Mouse (Mus musculus) fat pad, adult 2 months (tissue): ENCODE measurements at regions not wholly inside any gene's neighbourhood (a gene's known extent, or its start where the extent isn't known, plus 50 kb on each side); places are given as distances from the start of the nearest gene placed in this dataset.
A peak's percentile ranks its signal among the peaks of the same experiment; 100 is the strongest.

Experiments used
- DNase-seq: peaks from one replicate; pipeline ENCODE4 v3.0.0-alpha.2; 2011; ENCODE audit warnings: low read depth, low spot score; ENCODE audit errors: extremely low read depth

GRCm38 (mm10) chr9:83276291-83276690 is 129.8 kb upstream of the Hmgn3 start:
- DNase-seq: no peak

- peak; percentile 67 for DNase-seq
Observed at GRCm38 (mm10) chr9:83273361-83273975, 127.0 kb upstream of the Hmgn3 start.

- no peak for DNase-seq
Observed at GRCm38 (mm10) chr9:83265736-83266135, 119.3 kb upstream of the Hmgn3 start.

- DNase-seq: no peak
Observed at GRCm38 (mm10) chr9:83259511-83259910, 113.0 kb upstream of the Hmgn3 start.

- no peak for DNase-seq
Observed at GRCm38 (mm10) chr9:83258986-83259385, 112.5 kb upstream of the Hmgn3 start.

- DNase-seq: no peak
Observed at GRCm38 (mm10) chr9:83258476-83258875, 112.0 kb upstream of the Hmgn3 start.

- DNase-seq: no peak
Observed at GRCm38 (mm10) chr9:83254356-83254755, 107.9 kb upstream of the Hmgn3 start.

- no peak for DNase-seq
Observed at GRCm38 (mm10) chr9:83253789-83254188, 107.3 kb upstream of the Hmgn3 start.

- no peak for DNase-seq
Observed at GRCm38 (mm10) chr9:83251793-83252192, 105.3 kb upstream of the Hmgn3 start.

GRCm38 (mm10) chr9:83249871-83250270 is 103.4 kb upstream of the Hmgn3 start:
- no peak for DNase-seq

- DNase-seq: peak; percentile 58
Observed at GRCm38 (mm10) chr9:83248164-83248730, 101.8 kb upstream of the Hmgn3 start.

- no peak for DNase-seq
Observed at GRCm38 (mm10) chr9:83247066-83247668, 100.7 kb upstream of the Hmgn3 start.

GRCm38 (mm10) chr9:83241119-83241518 is 94.6 kb upstream of the Hmgn3 start:
- no peak for DNase-seq

- no peak for DNase-seq
Observed at GRCm38 (mm10) chr9:83239097-83239496, 92.6 kb upstream of the Hmgn3 start.

- no peak for DNase-seq
Observed at GRCm38 (mm10) chr9:83221866-83222265, 75.4 kb upstream of the Hmgn3 start.

- no peak for DNase-seq
Observed at GRCm38 (mm10) chr9:83202583-83202982, 56.1 kb upstream of the Hmgn3 start.

- DNase-seq: peak; percentile 74
Observed at GRCm38 (mm10) chr9:83199771-83200170, 53.3 kb upstream of the Hmgn3 start.

- no peak for DNase-seq
Observed at GRCm38 (mm10) chr9:83199176-83199575, 52.7 kb upstream of the Hmgn3 start.

GRCm38 (mm10) chr9:83197013-83197412 is 50.5 kb upstream of the Hmgn3 start:
- no peak for DNase-seq
